Mouse (Mus musculus) frontal cortex, adult (tissue): ENCODE data around the gene Khdc4.

Source experiments
- ATAC-seq: cut with Nextera tagmentation; 2 replicates; pipeline ENCODE4 v1.9.2; 2017; ENCODE audit warnings: mild to moderate bottlenecking, moderate library complexity, mixed read lengths; ENCODE audit not compliant: low TSS enrichment

The Khdc4 gene

GRCm38 (mm10) chr3:88719098-88719497 lies 33.5 kb downstream of the Khdc4 start:
- ATAC-seq: no peak

GRCm38 (mm10) chr3:88736556-88736955 lies 51.0 kb downstream of the Khdc4 start:
- no peak for ATAC-seq

GRCm38 (mm10) chr3:88738641-88739040 lies 53.0 kb downstream of the Khdc4 start:
- 0 out of 2 replicates have a peak, but pooled peaks have one; percentile 51 for ATAC-seq

- no peak for ATAC-seq
Observed at GRCm38 (mm10) chr3:88740147-88740546, 54.5 kb downstream of the Khdc4 start.

- 0 out of 2 replicates have a peak, but pooled peaks have one; percentile 1 for ATAC-seq
Observed at GRCm38 (mm10) chr3:88745534-88745933, 59.9 kb downstream of the Khdc4 start.

- ATAC-seq: no peak
Observed at GRCm38 (mm10) chr3:88746139-88746870, 60.7 kb downstream of the Khdc4 start.

- ATAC-seq: no peak
Observed at GRCm38 (mm10) chr3:88746871-88747231, 61.2 kb downstream of the Khdc4 start.

GRCm38 (mm10) chr3:88754283-88754682 lies 68.7 kb downstream of the Khdc4 start:
- ATAC-seq: no peak

GRCm38 (mm10) chr3:88755541-88755940 lies 69.9 kb downstream of the Khdc4 start:
- ATAC-seq: no peak

- peak; percentile 42 for ATAC-seq
Observed at GRCm38 (mm10) chr3:88756276-88756675, 70.7 kb downstream of the Khdc4 start.

GRCm38 (mm10) chr3:88758045-88758500 lies 72.5 kb downstream of the Khdc4 start:
- ATAC-seq: peak; percentile 65

GRCm38 (mm10) chr3:88761619-88762018 lies 76.0 kb downstream of the Khdc4 start:
- ATAC-seq: no peak

GRCm38 (mm10) chr3:88762401-88762831 lies 76.8 kb downstream of the Khdc4 start:
- no peak for ATAC-seq
